Mouse (Mus musculus) thymus, postnatal 25 days (tissue): ENCODE measurements around the gene Nkpd1.
"Not testable (repeated sequence)": the region's sequence is repeated elsewhere in the genome, so short reads cannot be mapped to it uniquely, and the experiment has no call there.

Source experiments
- DNase-seq: peaks from one replicate; pipeline ENCODE4 v3.0.0; 2022

The Nkpd1 gene

GRCm38 (mm10) chr7:19506969-19507611 lies 10.5 kb upstream of the Nkpd1 start:
- peak; percentile 60 for DNase-seq

- no peak for DNase-seq
Measured at GRCm38 (mm10) chr7:19507612-19507981, 10.0 kb upstream of the Nkpd1 start.

- peak; percentile 95 for DNase-seq
Measured at GRCm38 (mm10) chr7:19508150-19508923, 9.3 kb upstream of the Nkpd1 start, which contains the start of the genes Bloc1s3 and Trappc6a. TSS of gene Bloc1s3 (minus strand) at chr7:19508367. TSS of gene Trappc6a (plus strand) at chr7:19508395.

GRCm38 (mm10) chr7:19508924-19509568 lies 8.6 kb upstream of the Nkpd1 start:
- no peak for DNase-seq

- DNase-seq = no peak
Measured at GRCm38 (mm10) chr7:19509786-19510185, 7.9 kb upstream of the Nkpd1 start.

- DNase-seq = not testable (repeated sequence)
Measured at GRCm38 (mm10) chr7:19511934-19512333, 5.7 kb upstream of the Nkpd1 start.

GRCm38 (mm10) chr7:19512353-19512752 lies 5.3 kb upstream of the Nkpd1 start:
- DNase-seq = no peak

- DNase-seq = no peak
Measured at GRCm38 (mm10) chr7:19520032-19520431, 2.4 kb downstream of the Nkpd1 start.

- DNase-seq = no peak
Measured at GRCm38 (mm10) chr7:19523017-19523756, 5.5 kb downstream of the Nkpd1 start.

- peak; percentile 64 for DNase-seq
Measured at GRCm38 (mm10) chr7:19523757-19524419, 6.2 kb downstream of the Nkpd1 start.

- no peak for DNase-seq
Measured at GRCm38 (mm10) chr7:19524420-19525104, 6.9 kb downstream of the Nkpd1 start.

GRCm38 (mm10) chr7:19525105-19525481 lies 7.5 kb downstream of the Nkpd1 start:
- DNase-seq = no peak

GRCm38 (mm10) chr7:19531077-19531476 lies 13.4 kb downstream of the Nkpd1 start:
- no peak for DNase-seq

- DNase-seq = no peak
Measured at GRCm38 (mm10) chr7:19532240-19532639, 14.6 kb downstream of the Nkpd1 start.

GRCm38 (mm10) chr7:19534676-19535075 lies 17.0 kb downstream of the Nkpd1 start:
- no peak for DNase-seq

- DNase-seq = no peak
Measured at GRCm38 (mm10) chr7:19540771-19541566, 23.3 kb downstream of the Nkpd1 start.

- no peak for DNase-seq
Measured at GRCm38 (mm10) chr7:19541681-19542154, 24.1 kb downstream of the Nkpd1 start.

- no peak for DNase-seq
Measured at GRCm38 (mm10) chr7:19542155-19542691, 24.6 kb downstream of the Nkpd1 start.

- peak; percentile 70 for DNase-seq
Measured at GRCm38 (mm10) chr7:19543584-19543983, 25.9 kb downstream of the Nkpd1 start.

- no peak for DNase-seq
Measured at GRCm38 (mm10) chr7:19546007-19546406, 28.4 kb downstream of the Nkpd1 start.
